Mouse (Mus musculus): ENCODE measurements around the gene Fbrsl1. TPM values are rescaled to one million over a fixed set of nuclear protein-coding genes. Genes with fewer than 3 reads are reported as not detected.

Gene Fbrsl1
- polyA plus RNA-seq (2012) = 10.6 and 11.5 TPM in 2 replicates

DNA sequence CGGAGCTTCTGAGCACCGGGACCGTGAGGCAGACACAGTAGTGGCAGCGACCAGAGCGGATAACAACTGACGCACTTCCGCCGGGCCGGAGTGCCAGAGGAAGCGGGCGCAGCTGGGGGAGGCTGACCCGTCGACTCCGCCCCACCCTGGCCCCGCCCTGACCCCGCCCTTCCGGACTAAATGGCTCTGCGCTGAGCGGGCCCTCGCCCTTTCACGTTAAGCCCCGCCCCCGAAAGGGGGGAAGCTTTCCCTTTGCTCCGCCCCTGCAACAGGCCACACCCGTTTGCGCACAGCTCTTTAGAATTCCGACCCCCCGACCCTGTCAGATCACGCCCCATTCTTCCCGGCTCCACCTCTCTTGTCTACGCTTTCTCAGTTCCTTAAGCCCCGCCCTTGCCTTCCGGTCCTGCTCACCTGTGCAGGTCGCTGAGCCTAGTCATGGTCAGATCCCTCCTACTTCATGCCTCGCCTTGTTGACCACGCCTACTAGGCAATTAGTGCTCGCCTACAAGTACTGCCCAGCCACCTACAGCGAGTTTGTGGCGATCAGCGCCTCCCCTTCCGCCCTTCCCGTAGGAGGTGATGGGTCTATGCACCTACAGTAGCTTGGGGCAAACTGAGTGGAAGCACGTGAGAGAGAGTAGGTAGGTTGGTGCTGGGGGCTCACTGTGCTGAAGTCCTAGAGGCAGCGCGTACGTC lies at the start of gene Fbrsl1:
Fbrsl1 (minus strand) TSS at position 68 of the 699 bp plus-strand sequence.
- Histone ChIP-seq H3K4me1 (ENCODE audit: control insufficient read depth) (peaks cover 48% of the 10 kb centered on the region), H3K27me3 (ENCODE audit: control insufficient read depth) (peaks cover 2% of the 10 kb centered on the region; the same call in 1 of the 2 replicates), H3K36me3 (ENCODE audit: control insufficient read depth) (peaks cover 20% of the 10 kb centered on the region), H3K9me3 (ENCODE audit: control insufficient read depth, low read length) (no peaks in the 10 kb centered on the region), H3K4me3 (replicated peaks) (peak within 1 kb of the TSS; percentile 99)
- TF ChIP-seq TAL1 (IDR thresholded peaks at IDR 0.05; ENCODE audit: low read length) = no peak
- TF ChIP-seq GATA1 (IDR thresholded peaks at IDR 0.05; ENCODE audit: low read length) = no peak

DNA sequence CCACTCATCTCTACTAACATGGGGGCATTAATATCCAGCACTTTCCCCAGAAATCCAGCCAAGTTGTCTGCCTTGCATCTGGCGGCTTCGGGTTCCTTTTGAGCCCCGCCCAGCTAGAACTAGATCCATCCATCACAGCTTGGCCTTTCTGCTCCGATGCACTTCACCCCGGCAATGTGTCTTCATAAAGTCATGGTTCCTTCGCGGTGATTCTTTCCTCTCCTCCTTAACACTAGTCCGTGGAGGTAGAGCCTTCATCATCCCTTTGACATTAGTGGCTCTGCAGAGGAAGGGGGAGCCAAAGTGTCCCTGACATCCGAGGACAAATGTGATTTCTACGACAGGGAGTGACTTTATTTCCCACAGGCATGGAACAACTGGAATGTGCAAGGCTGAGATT lies 49.8 kb upstream of the Fbrsl1 start:
- Histone ChIP-seq H3K9me3 (ENCODE audit: control insufficient read depth, low read length) (no peaks in the 10 kb centered on the region), H3K4me3 (replicated peaks) (no peak overlapping the region), H3K4me1 (ENCODE audit: control insufficient read depth) (no peaks in the 10 kb centered on the region), H3K27me3 (ENCODE audit: control insufficient read depth) (peaks cover 3% of the 10 kb centered on the region; the same call in 1 of the 2 replicates), H3K36me3 (ENCODE audit: control insufficient read depth) (no peaks in the 10 kb centered on the region)
- TF ChIP-seq GATA1 (IDR thresholded peaks at IDR 0.05; ENCODE audit: low read length) (no peak), TAL1 (IDR thresholded peaks at IDR 0.05; ENCODE audit: low read length) (no peak)

DNA sequence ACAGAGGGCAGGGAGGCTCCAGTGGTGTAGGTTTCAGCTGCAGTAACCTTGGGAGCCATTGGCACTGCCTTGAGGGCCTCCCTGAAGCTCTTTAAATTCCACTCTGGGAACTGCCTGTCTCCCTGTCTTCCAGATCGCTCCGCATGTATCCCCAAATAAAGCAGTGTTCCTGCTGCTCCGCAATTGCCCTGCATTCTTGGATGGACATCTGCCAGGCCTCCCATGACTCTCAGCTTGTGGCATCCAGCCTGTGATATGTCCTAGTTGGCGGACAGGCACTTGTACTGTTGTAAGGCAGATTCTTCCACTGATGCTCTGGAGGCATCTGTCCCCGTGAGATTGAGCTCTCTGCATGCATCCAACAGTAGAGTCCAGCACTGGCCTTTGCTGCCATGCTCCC lies 49.3 kb upstream of the Fbrsl1 start:
- peaks cover 3% of the 10 kb centered on the region; the same call in 1 of the 2 replicates for H3K27me3 ChIP-seq (ENCODE audit: control insufficient read depth)
- H3K4me3 ChIP-seq (replicated peaks) = no peak overlapping the region
- H3K36me3 ChIP-seq (ENCODE audit: control insufficient read depth) = no peaks in the 10 kb centered on the region
- H3K4me1 ChIP-seq (ENCODE audit: control insufficient read depth) = no peaks in the 10 kb centered on the region
- TF ChIP-seq TAL1 (IDR thresholded peaks at IDR 0.05; ENCODE audit: low read length) (no peak), GATA1 (IDR thresholded peaks at IDR 0.05; ENCODE audit: low read length) (no peak)
- no peaks in the 10 kb centered on the region for H3K9me3 ChIP-seq (ENCODE audit: control insufficient read depth, low read length)

DNA sequence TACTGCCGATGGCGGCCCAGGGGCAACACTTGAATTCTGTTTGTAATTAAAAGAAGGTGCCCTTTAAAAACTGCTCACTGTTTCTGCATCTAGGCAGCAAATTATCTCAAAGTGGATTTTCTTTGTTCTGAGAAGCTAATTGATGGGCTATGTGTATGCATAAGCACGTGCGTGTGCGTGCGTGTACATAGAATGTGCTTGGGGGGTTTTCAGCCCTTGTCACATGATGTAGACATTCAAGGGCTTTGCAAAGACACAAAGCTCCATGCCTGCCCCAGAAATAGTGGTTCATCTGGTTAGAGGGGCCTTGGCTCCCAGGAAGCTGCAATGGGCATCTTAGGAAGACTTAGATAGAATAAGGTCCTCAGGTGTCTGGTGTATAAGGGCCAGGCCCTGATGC lies 46.7 kb upstream of the Fbrsl1 start:
- peaks cover 5% of the 10 kb centered on the region; the same call in 1 of the 2 replicates for H3K4me1 ChIP-seq (ENCODE audit: control insufficient read depth)
- no peak overlapping the region for H3K4me3 ChIP-seq (replicated peaks)
- peaks cover 3% of the 10 kb centered on the region; the same call in 1 of the 2 replicates for H3K27me3 ChIP-seq (ENCODE audit: control insufficient read depth)
- H3K36me3 ChIP-seq (ENCODE audit: control insufficient read depth) = no peaks in the 10 kb centered on the region
- no peaks in the 10 kb centered on the region for H3K9me3 ChIP-seq (ENCODE audit: control insufficient read depth, low read length)
- TF ChIP-seq GATA1 (IDR thresholded peaks at IDR 0.05; ENCODE audit: low read length) = no peak
- no peak for TF ChIP-seq TAL1 (IDR thresholded peaks at IDR 0.05; ENCODE audit: low read length)

DNA sequence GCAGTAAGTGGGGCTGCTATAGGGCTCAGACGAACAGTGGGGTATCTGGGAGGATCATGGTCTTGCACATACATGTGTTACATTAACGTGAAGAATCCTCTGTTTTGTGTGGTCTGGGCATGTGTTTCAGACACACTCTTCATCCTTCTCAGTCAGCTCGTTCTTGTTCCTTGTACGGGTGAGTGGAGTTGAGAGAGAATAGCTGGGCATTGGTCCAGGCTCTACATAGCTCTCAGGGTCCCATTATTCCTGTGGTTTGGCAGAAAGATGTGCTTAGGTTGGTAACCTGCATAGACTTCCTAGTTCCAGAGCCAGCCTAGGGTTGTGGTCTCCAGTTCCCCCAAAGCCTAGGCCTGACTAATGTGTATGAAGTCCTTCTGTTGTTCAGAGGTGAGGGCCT lies 46.1 kb upstream of the Fbrsl1 start:
- H3K9me3 ChIP-seq (ENCODE audit: control insufficient read depth, low read length) = no peaks in the 10 kb centered on the region
- H3K36me3 ChIP-seq (ENCODE audit: control insufficient read depth) = no peaks in the 10 kb centered on the region
- H3K4me1 ChIP-seq (ENCODE audit: control insufficient read depth) = peaks cover 12% of the 10 kb centered on the region
- no peak overlapping the region for H3K4me3 ChIP-seq (replicated peaks)
- H3K27me3 ChIP-seq (ENCODE audit: control insufficient read depth) = peaks cover 3% of the 10 kb centered on the region; the same call in 1 of the 2 replicates
- TF ChIP-seq GATA1 (IDR thresholded peaks at IDR 0.05; ENCODE audit: low read length) = no peak
- TF ChIP-seq TAL1 (IDR thresholded peaks at IDR 0.05; ENCODE audit: low read length) = no peak

DNA sequence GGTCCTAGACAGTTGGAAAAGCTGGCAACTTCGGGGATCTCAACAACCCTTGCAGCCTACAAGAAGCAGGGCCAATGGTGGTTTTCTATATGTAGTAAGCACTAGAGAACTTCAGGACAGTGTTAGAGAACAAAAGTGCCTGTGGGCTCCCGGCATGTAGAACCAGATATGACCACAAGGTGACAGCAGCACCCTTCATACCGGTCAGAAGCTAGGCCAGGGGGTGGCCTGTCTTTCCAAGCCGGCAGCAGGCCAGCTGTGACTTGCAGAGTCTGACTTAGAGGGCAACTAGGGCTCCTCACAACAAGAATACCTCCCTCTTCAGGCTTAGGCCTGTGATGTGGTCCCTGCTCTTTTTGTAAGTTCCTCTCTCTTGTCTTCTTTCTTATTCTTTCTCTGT lies 45.5 kb upstream of the Fbrsl1 start:
- peaks cover 3% of the 10 kb centered on the region; the same call in 1 of the 2 replicates for H3K27me3 ChIP-seq (ENCODE audit: control insufficient read depth)

DNA sequence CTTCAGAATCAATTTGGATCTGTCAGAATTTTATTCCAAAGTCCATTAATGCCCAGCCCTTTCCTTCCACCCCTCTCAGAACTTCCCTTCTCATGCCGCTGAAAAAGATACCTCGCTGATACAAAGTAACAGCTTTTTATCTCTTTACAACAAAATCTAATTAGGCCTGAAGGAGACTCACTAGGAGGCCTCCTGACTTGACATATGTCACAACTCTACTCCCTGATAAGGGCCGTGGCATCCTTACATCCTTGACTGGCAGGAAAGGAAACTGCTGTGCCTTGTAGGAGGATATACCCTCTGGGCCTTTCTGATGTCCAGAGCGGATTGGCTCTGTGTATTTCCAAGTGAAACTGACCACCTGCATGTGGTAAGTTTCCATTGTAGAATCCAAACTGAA lies 41.3 kb upstream of the Fbrsl1 start:
- H3K27me3 ChIP-seq (ENCODE audit: control insufficient read depth) = no peaks in the 10 kb centered on the region
- H3K4me3 ChIP-seq (replicated peaks) = no peak overlapping the region
- TF ChIP-seq TAL1 (IDR thresholded peaks at IDR 0.05; ENCODE audit: low read length) (no peak), GATA1 (IDR thresholded peaks at IDR 0.05; ENCODE audit: low read length) (no peak)

More for the DNA sequence above, 45.5 kb upstream of the Fbrsl1 start:
- no peak for TF ChIP-seq TAL1 (IDR thresholded peaks at IDR 0.05; ENCODE audit: low read length)
- TF ChIP-seq GATA1 (IDR thresholded peaks at IDR 0.05; ENCODE audit: low read length) = no peak
- no peaks in the 10 kb centered on the region for H3K36me3 ChIP-seq (ENCODE audit: control insufficient read depth)
- no peaks in the 10 kb centered on the region for H3K9me3 ChIP-seq (ENCODE audit: control insufficient read depth, low read length)
- H3K4me1 ChIP-seq (ENCODE audit: control insufficient read depth) = peaks cover 18% of the 10 kb centered on the region
- no peak overlapping the region for H3K4me3 ChIP-seq (replicated peaks)

DNA sequence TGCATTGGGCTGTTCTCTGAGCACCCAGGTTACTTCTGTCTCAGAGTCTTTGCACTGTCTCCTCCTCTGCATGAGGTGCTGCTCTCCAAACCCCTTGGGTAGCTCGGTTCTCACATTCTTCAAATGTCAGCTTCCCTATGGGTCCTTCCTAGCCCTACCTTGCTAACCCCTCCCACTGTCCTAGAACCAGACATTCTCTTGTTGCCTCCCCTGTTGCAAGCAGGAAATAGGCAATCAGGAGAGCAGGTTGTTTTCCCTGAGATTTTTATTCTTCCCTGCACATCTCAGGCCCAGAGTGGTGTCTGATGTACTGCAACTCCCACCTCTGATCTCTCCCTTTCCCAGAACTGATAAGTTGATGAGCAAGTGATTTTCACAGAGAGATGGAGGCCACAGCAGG lies 39.6 kb upstream of the Fbrsl1 start:
- Histone ChIP-seq H3K9me3 (ENCODE audit: control insufficient read depth, low read length) (no peaks in the 10 kb centered on the region), H3K4me1 (ENCODE audit: control insufficient read depth) (peaks cover 40% of the 10 kb centered on the region), H3K4me3 (replicated peaks) (no peak overlapping the region), H3K27me3 (ENCODE audit: control insufficient read depth) (no peaks in the 10 kb centered on the region), H3K36me3 (ENCODE audit: control insufficient read depth) (no peaks in the 10 kb centered on the region)
- TF ChIP-seq TAL1 (IDR thresholded peaks at IDR 0.05; ENCODE audit: low read length) (no peak), GATA1 (IDR thresholded peaks at IDR 0.05; ENCODE audit: low read length) (no peak)

More for the DNA sequence above, 41.3 kb upstream of the Fbrsl1 start:
- Histone ChIP-seq H3K36me3 (ENCODE audit: control insufficient read depth) (no peaks in the 10 kb centered on the region), H3K9me3 (ENCODE audit: control insufficient read depth, low read length) (no peaks in the 10 kb centered on the region), H3K4me1 (ENCODE audit: control insufficient read depth) (peaks cover 40% of the 10 kb centered on the region)

DNA sequence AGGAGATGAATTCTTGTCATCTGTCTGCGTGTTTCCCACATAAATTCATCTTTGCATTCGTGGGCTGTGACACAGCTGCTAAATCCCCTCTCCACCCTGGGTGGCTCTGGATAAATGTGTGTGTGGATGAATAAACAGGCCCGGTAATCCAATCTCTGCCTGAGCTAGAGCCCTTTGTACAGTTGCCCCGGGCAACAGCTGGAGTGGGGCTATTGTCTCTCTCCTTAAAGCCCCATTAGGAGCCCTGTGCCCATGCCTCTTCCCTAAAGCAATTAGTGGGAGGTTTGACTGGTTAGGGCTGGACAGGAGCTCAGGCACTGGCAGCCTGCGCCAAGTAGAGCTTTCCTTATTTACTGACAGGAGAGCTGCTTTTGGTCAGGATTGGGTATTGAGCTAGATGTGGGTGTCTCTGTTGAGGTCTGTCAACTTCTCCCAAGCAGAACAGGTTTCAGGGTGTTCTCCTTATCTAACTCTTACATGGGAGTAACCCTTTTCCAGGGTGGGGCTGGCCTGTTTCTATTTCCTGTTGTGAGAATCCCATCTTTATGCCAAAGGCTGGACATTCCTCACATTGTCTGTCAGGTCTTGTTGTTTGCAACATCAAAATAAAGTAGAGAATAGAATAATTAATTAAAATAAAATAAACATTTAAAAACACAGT lies 38.5 kb upstream of the Fbrsl1 start:
- Histone ChIP-seq H3K4me1 (ENCODE audit: control insufficient read depth) (peaks cover 40% of the 10 kb centered on the region), H3K9me3 (ENCODE audit: control insufficient read depth, low read length) (no peaks in the 10 kb centered on the region), H3K4me3 (replicated peaks) (no peak overlapping the region), H3K36me3 (ENCODE audit: control insufficient read depth) (no peaks in the 10 kb centered on the region), H3K27me3 (ENCODE audit: control insufficient read depth) (peaks cover 5% of the 10 kb centered on the region)
- no peak for TF ChIP-seq TAL1 (IDR thresholded peaks at IDR 0.05; ENCODE audit: low read length)
- TF ChIP-seq GATA1 (IDR thresholded peaks at IDR 0.05; ENCODE audit: low read length) = no peak
